Mouse (Mus musculus): ENCODE measurements around the gene Fgd3. TPM values are rescaled to one million over a fixed set of nuclear protein-coding genes. Genes with fewer than 3 reads are reported as not detected.
A peak's percentile ranks its signal among the peaks of the same experiment; 100 is the strongest.

Fgd3 gene
- polyA plus RNA-seq, 1 experiment from 2014 or later = 1.0 TPM

DNA sequence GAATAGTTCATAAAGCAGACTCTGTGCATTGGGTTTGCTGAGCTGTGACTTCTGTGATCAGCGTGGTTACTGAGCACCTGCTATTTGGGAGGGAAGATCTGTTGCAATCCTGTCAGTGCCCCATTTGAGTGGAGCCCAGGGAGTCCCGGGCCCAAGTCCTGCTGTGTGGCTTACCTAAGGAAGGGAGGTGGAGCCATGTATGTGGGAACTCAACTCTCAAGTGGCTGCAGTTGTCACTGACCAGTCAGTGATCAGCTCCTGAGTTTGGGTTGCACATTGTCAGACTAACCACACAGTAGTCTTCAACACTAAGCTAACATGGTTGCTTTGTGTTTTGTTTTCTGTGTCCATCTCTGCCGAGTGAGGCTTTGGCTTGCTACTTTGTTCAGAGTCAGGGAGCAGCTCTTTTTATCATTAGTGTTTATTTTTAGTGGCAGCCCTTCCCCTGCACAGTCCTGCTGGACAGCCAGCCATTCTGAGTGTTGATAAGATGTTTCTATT lies 40.8 kb upstream of the Fgd3 start:
- Histone ChIP-seq H3K4me1 (replicated peaks; ENCODE audit: insufficient read depth, low read length) (peaks cover 17% of the 10 kb centered on the region), H3K27me3 (ENCODE audit: insufficient read depth, low read length) (no peaks in the 10 kb centered on the region), H3K4me3 (replicated peaks; ENCODE audit: low read depth, low read length) (no peak overlapping the region), H3K36me3 (ENCODE audit: insufficient read depth, low read length) (no peaks in the 10 kb centered on the region), H3K27ac (peak overlapping the region; percentile 64), H3K9me3 (replicated peaks; ENCODE audit: low read length) (no peaks in the 10 kb centered on the region), H3K4me2 (ENCODE audit: low read length) (no peak overlapping the region), H3K9ac (ENCODE audit: low read depth, low read length) (0 out of 2 replicates have a peak overlapping the region, but pooled peaks have one; percentile 6)
- DNase-seq (ENCODE audit: low spot score) = peak; percentile 41
- ATAC-seq (replicated peaks; ENCODE audit: low FRiP score, low read depth) = no peak
- 29% methylated on average over 3 of the region's 3 CpGs for WGBS
- no peak for TF ChIP-seq CTCF (IDR thresholded peaks at IDR 0.05; ENCODE audit: low read depth)

- DNase-seq (ENCODE audit: low spot score) (no peak), ATAC-seq (replicated peaks; ENCODE audit: low FRiP score, low read depth) (no peak)
- H3K9ac ChIP-seq (ENCODE audit: low read depth, low read length) = no peak overlapping the region
- H3K27ac ChIP-seq = no peak overlapping the region
- H3K36me3 ChIP-seq (ENCODE audit: insufficient read depth, low read length) = no peaks in the 10 kb centered on the region
- WGBS = 94% methylated on average over 3 of the region's 3 CpGs
- H3K4me3 ChIP-seq (replicated peaks; ENCODE audit: low read depth, low read length) = no peak overlapping the region
- peaks cover 17% of the 10 kb centered on the region for H3K4me1 ChIP-seq (replicated peaks; ENCODE audit: insufficient read depth, low read length)
- no peak for TF ChIP-seq CTCF (IDR thresholded peaks at IDR 0.05; ENCODE audit: low read depth)
- H3K4me2 ChIP-seq (ENCODE audit: low read length) = no peak overlapping the region
- no peaks in the 10 kb centered on the region for H3K27me3 ChIP-seq (ENCODE audit: insufficient read depth, low read length)
- no peaks in the 10 kb centered on the region for H3K9me3 ChIP-seq (replicated peaks; ENCODE audit: low read length)
These were observed 38.1 kb upstream of the Fgd3 start for GRCm38 (mm10) chr13:49358184-49358583.

DNA sequence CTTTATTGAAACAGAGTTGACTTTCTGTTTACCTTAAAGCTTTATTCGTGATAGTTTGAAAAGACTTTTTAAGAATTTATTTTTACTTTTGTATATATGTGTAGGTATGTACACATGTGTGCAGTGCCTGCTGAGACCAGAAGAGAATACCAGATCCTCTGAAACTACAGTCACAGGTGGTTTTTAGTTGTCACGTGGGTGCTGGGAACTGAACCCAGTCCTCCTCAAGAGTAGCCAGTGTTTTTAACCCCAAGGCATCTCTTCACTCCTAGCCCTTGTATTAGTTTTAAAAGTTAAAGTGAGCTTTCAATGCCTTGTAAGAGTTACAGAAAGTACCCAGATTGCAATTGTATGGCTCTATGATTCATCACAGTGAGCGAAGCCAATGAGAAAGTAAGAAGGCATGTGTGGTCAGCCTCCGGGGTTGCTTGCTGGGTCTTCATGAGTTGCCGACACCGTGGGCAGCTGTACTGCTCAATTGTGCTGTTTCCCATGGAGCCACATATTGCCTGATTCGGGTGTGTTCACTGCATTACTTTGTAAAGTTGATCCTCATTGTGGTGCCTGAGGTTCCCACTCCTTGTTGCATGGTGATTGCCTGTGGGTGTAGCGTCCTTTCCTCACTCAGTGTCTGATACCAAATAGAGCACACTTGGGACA lies 37.4 kb upstream of the Fgd3 start:
- Histone ChIP-seq H3K4me1 (replicated peaks; ENCODE audit: insufficient read depth, low read length) (peaks cover 14% of the 10 kb centered on the region), H3K9ac (ENCODE audit: low read depth, low read length) (no peak overlapping the region), H3K9me3 (replicated peaks; ENCODE audit: low read length) (no peaks in the 10 kb centered on the region), H3K36me3 (ENCODE audit: insufficient read depth, low read length) (no peaks in the 10 kb centered on the region), H3K27me3 (ENCODE audit: insufficient read depth, low read length) (no peaks in the 10 kb centered on the region), H3K27ac (no peak overlapping the region), H3K4me2 (ENCODE audit: low read length) (no peak overlapping the region), H3K4me3 (replicated peaks; ENCODE audit: low read depth, low read length) (no peak overlapping the region)
- TF ChIP-seq CTCF (IDR thresholded peaks at IDR 0.05; ENCODE audit: low read depth) = no peak
- WGBS = 95% methylated on average over 8 of the region's 8 CpGs
- DNase-seq (ENCODE audit: low spot score) = no peak
- no peak for ATAC-seq (replicated peaks; ENCODE audit: low FRiP score, low read depth)

DNA sequence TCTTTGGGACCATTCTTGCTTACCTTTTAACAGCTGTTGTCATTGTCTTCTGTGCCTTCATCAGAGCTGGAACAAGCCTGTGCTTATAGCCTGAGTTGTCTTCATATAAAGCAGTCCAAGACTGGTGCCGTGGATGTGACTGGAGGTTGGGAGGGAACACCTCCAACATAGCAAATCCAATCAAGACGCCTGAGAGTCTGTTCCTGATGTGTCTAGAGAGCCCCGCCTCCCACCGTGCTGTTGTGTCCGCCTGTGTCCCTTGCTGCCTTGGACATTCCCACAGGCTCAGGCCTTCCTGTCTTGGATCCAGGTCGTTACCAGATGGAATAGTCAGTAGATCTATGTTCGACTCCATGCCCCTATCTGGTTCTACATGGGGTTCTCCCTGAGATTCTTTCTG lies 36.0 kb upstream of the Fgd3 start:
- Histone ChIP-seq H3K27ac (no peak overlapping the region), H3K4me2 (ENCODE audit: low read length) (no peak overlapping the region), H3K9ac (ENCODE audit: low read depth, low read length) (no peak overlapping the region), H3K27me3 (ENCODE audit: insufficient read depth, low read length) (no peaks in the 10 kb centered on the region), H3K36me3 (ENCODE audit: insufficient read depth, low read length) (no peaks in the 10 kb centered on the region), H3K4me1 (replicated peaks; ENCODE audit: insufficient read depth, low read length) (peaks cover 4% of the 10 kb centered on the region), H3K4me3 (replicated peaks; ENCODE audit: low read depth, low read length) (no peak overlapping the region), H3K9me3 (replicated peaks; ENCODE audit: low read length) (no peaks in the 10 kb centered on the region)
- DNase-seq (ENCODE audit: low spot score) (no peak), ATAC-seq (replicated peaks; ENCODE audit: low FRiP score, low read depth) (no peak)
- 78% methylated on average over 7 of the region's 7 CpGs for WGBS
- no peak for TF ChIP-seq CTCF (IDR thresholded peaks at IDR 0.05; ENCODE audit: low read depth)

DNA sequence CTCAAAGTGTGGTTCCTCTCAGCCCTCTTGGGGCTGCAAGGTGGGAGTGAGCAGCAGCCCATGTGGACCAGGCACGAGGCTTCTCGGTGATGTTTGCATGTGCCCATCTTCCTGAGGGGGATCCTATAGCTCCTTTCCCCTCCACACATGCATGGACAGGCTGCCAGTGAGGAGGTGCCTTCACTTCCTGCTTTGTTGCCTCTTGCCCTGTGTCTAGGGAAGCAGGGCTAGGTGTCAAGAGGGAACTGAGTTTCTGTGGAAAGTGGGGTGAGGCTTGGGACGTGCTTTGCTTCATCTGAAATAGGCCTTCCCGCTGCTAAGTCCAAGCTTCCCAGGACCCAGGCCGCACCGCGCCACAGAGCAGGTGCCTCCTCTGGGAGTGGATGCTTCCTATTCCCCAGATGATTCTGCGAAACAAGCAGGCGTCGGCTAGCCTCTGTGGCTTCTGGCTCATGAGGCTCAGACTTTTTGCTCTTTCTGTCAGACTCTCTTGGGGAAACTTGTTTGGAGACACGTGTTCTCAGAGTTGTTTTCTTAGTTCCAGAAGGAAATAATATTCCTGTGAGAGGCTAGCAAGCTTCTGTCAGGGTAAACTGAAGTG lies 35.5 kb upstream of the Fgd3 start:
- Histone ChIP-seq H3K4me1 (replicated peaks; ENCODE audit: insufficient read depth, low read length) (no peaks in the 10 kb centered on the region; the same call in none of the 2 replicates), H3K36me3 (ENCODE audit: insufficient read depth, low read length) (no peaks in the 10 kb centered on the region), H3K9me3 (replicated peaks; ENCODE audit: low read length) (no peaks in the 10 kb centered on the region), H3K27ac (no peak overlapping the region), H3K9ac (ENCODE audit: low read depth, low read length) (no peak overlapping the region), H3K4me3 (replicated peaks; ENCODE audit: low read depth, low read length) (no peak overlapping the region), H3K4me2 (ENCODE audit: low read length) (no peak overlapping the region), H3K27me3 (ENCODE audit: insufficient read depth, low read length) (no peaks in the 10 kb centered on the region)
- 77% methylated on average over 11 of the region's 11 CpGs for whole genome bisulfite sequencing
- ATAC-seq (replicated peaks; ENCODE audit: low FRiP score, low read depth) (no peak), DNase-seq (ENCODE audit: low spot score) (no peak)
- no peak for TF ChIP-seq CTCF (IDR thresholded peaks at IDR 0.05; ENCODE audit: low read depth)

DNA sequence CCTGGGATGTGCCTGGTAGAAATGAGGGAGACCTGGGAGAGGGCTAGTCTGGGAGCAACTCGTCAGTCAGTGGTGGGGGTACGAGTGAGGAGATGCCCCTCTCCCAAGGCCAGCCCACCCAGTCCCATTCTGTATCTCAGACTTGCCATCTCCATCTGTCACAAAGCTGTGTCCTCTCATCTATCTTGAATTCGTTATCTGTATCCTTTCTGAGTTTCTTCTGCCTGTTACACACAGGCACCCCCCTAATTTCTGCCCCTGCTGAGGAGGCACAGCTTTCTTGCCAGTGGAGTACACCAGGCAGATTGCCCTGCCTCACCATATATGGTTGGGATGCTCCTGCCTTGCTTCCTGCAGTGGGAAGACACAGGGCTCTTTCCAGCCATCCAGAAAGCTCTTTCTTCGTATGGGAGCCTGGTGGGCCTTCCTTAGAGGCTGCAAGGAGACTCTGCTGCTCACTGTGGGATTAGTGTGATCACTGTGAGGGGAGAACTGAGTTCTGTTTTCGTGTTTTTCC lies 33.9 kb upstream of the Fgd3 start:
- no peak for DNase-seq (ENCODE audit: low spot score)
- Histone ChIP-seq H3K27me3 (ENCODE audit: insufficient read depth, low read length) (no peaks in the 10 kb centered on the region), H3K4me2 (ENCODE audit: low read length) (no peak overlapping the region), H3K36me3 (ENCODE audit: insufficient read depth, low read length) (no peaks in the 10 kb centered on the region), H3K4me1 (replicated peaks; ENCODE audit: insufficient read depth, low read length) (no peaks in the 10 kb centered on the region; the same call in none of the 2 replicates), H3K9me3 (replicated peaks; ENCODE audit: low read length) (no peaks in the 10 kb centered on the region), H3K27ac (no peak overlapping the region), H3K4me3 (replicated peaks; ENCODE audit: low read depth, low read length) (no peak overlapping the region), H3K9ac (ENCODE audit: low read depth, low read length) (no peak overlapping the region)
- no peak for TF ChIP-seq CTCF (IDR thresholded peaks at IDR 0.05; ENCODE audit: low read depth)
- ATAC-seq (replicated peaks; ENCODE audit: low FRiP score, low read depth) = no peak
- WGBS = 79% methylated on average over 5 of the region's 5 CpGs

All from kidney, postnatal 0 days (tissue).